Mouse (Mus musculus) mature B cell (primary cell): ENCODE measurements around the gene Supt4a.

Source experiments
- in situ Hi-C: fragments of 300-500 bp; cut with MboI; formaldehyde crosslinking; loops from 2 replicates; pipeline ENCODE4 v1.14.3; 2019

Gene Supt4a

DNA sequence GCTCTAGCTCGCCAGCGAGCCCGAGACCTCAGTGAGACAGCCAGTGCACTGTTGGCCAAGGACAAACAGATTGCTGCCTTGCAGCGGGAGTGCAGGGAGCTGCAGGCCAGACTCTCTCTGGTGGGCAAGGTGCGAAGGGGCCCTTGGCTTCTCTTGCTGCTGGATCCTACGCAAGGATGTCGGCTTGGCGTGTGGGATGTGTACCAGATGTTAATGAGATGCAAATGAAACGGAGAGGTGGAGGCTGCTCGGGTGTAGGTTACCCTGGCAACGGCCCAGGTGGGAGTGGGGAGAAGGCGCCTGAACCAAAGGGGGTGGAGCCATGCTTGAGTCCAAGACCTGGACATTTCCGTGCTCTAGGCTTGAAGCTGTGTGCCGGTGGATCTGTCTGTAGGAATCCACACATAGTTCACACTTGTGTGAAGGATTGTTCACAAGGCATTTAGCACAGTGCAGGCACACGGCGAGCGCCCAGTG is 26.2 kb downstream of the Supt4a start:
- in situ Hi-C loops, result no loop called here

DNA sequence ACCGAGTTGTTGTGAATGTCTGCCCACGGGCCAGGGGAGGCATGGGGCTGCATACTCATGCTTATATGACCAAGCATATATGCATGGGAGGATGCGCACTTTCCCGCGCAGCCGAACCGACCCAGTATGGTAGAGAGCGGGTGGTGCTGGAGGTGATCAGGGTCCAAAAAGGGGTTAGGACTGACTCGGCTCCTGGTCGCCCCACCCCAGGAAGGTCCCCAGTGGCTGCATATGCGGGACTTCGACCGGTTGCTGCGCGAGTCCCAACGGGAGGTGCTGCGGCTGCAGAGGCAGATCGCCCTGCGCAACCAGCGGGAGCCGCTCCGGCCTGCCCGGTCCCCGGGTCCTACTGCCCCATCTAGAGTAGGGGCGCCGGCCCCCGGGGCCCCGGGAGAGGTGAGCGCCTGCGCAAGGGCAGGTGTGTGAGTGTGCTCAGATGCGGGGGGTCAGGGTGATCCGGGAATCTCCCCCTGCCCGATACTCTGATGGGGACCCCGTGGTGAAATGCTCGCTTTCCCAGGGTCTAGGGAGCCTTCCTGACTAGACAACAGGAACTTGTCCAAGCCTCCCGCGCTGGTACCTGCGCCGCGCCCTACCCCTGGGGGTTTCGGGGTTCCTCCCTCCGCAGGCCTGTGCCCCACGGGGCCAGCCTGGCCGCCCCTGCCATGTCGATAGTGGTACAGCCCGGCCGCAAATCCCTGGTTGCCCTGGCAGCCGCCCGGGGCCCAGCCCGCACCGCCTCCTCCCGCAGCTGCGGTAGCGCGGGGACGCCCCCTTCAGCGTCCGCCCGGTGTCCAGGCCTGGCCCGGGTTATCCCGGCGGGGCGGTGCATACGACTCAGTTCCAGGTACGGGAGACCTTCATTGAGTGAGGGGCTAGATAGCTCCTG is 26.9 kb downstream of the Supt4a start:
- in situ Hi-C loops, result no loop called here

DNA sequence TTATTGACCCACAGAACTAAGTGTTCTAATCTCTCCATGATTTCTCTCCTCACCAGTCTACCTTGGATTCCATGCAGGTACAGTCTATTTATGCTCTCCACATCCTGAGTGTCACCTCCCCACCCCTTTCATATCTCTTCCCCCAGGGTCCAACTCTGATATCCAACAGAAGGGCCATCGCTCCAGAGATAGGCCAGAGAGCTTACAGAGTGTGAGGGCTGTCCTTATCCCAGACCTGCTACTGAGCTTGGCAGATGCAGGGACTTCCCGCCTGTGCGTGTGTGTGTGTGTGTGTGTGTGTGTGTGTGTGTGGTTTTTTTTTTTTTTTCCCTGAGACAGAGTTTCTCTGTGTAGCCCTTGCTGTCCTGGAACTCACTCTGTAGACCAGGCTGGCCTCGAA is 31.4 kb downstream of the Supt4a start:
- in situ Hi-C loops, result loop anchor here (5.0 kb wide), 2 partner anchors 41 to 106 kb away; partner anchors contain the start of gene Rnf43

DNA sequence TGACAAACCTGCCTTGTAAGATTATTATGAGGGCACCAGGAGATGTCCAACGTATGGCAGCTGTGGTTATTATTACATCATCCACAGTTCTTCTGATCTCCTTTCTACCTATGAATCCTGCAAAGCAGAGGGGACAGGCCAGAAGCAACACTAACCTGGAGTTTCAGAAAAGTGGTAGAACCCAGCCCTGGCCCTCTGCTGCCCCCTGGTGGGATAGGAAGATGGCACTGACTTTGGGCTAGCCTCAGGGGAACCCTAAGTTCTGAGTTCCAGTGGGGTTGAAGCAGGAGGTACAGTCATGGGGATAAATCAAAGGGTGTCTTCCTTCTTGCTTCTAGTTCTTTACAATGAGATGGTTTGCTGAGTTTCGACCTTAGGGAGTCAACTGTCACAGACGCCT is 33.6 kb downstream of the Supt4a start:
- in situ Hi-C loops, result no loop called here

DNA sequence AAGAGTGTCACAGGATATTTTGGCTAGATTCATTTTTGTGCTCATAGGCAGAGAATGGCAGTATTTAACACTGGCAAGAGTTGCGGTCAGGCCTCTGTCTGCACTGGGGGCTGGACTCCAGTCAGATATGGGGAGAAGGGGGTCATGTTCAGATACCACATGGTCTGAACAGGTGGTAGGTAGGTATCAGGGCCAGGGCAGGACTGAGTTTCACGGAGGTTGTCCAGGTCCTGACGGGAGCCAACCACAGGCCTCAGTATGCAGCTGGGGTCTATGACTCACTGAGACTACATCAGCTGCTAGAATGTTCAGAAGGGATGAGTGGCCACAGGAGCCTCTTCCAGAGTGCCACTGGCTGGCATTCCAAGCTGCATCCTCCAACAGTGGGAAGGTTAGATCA is 35.0 kb downstream of the Supt4a start:
- in situ Hi-C loops, result no loop called here

DNA sequence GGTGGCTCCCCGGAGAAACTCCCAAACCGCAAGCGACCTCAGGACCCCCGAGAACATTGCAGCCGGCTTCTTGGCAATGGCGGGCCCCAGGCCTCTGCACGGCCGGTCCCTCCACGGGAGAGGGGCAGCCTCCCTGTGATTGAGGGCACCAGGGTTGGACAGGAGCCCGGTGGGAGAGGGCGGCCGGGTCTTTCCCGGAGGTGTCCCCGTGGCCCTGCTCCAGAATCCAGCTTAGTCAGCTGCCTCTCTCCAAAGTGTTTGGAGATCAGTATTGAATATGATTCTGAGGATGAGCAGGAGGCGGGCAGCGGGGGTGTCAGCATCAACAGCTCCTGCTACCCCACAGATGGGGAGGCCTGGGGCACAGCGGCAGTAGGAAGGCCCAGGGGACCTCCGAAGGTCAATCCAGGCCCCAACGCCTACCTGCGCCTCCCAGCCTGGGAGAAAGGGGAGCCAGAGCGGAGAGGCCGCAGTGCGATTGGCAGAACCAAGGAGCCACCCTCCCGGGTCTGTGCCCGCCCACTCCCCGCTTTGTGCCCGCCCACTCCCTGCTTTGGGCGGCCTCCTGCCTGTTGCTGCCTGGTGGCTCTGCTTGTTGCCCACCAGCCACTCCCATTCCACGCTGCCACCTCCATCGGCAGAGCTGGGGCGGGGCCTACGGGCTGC is 40.9 kb downstream of the Supt4a start:
- in situ Hi-C loops, result no loop called here

DNA sequence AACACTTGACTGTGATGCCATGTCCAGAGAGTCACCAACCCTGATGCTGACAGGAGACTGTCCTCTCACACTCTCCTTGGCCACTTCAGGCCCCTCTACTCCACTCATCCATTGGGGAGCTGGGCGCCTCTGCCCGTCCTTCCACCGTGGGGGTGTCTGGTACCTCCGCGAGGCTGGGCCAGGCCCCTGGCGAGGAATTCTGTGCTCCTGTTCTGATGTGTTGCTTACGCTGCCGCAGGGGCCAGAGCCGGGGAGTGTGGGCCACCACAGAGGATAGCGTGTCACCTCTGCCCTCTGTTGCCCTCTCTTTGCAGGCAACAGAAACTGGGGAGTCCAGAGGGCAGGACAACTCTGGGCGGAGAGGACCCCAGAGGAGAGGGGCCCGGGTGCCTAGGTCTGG is 41.6 kb downstream of the Supt4a start:
- in situ Hi-C loops, result no loop called here

DNA sequence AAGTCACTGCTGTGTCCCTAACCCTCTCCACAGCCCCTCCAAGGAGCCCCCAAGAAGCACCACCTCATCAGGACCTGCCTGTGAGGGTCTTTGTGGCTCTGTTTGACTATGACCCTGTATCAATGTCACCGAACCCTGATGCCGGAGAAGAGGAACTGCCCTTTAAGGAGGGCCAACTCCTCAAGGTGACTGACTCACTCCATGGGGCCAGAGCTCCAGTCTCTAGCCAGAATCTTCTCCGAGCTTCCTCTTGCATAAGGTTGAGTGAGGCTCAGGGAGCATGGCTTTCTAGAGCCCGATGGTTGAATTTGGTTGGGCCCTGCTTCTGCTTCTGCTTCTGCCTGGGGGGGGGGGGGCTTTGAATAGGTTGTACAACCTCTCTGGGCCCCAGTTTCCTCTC is 42.0 kb downstream of the Supt4a start:
- in situ Hi-C loops, result no loop called here

DNA sequence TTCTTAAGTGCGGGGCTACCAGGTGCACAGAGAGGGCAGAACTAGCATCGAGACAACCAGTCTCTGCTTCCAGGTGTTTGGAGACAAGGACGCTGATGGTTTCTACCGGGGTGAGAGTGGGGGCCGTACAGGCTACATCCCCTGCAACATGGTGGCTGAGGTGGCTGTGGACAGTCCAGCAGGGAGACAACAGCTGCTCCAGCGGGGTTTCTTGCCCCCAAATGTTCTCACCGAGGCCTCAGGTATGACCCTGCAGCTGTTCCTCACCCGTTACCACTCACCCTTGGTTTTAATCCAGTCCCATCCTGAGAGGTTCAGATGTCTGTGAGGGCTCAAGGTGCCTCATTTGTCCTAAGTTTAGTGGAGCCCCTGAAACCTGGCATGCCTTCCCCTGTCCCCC is 42.8 kb downstream of the Supt4a start:
- in situ Hi-C loops, result no loop called here

DNA sequence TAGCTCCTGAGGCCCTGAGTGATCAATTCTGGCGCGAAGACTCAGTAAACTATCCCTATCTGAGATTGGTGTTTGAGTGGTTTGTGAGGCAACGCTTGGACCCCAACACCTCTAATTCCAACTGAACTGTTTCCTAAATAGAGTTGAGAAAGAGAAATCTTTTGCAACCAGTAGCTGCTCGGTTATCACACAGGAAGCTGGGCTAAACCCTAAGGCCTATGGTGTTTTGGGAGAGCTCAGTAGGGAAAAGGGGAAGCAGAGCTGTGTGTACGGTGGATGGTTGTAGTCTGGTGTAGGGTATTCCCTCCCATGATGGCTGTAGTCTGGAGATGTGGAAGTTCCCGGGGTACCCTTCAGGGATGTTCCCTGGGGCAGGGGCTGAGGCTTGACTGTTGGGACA is 52.7 kb downstream of the Supt4a start:
- in situ Hi-C loops, result no loop called here
